Mouse (Mus musculus): Measurements from ENCODE around the gene Aurkb. TPM values are rescaled to one million over a fixed set of nuclear protein-coding genes. Genes with fewer than 3 reads are reported as not detected.
A peak's percentile ranks its signal among the peaks of the same experiment; 100 is the strongest.

Gene Aurkb
- polyA plus RNA-seq, 1 experiment from 2014 or later = 154 TPM

GRCm38 (mm10) chr11:69063413-69064201, 18.2 kb downstream of the Aurkb start:
- peak; percentile 86 for DNase-seq (ENCODE audit: low spot score)

GRCm38 (mm10) chr11:69064259-69065133, 19.0 kb downstream of the Aurkb start:
- DNase-seq (ENCODE audit: low spot score) = no peak

- DNase-seq (ENCODE audit: low spot score) = no peak
Measured at GRCm38 (mm10) chr11:69065394-69065925, 20.0 kb downstream of the Aurkb start.

DNA sequence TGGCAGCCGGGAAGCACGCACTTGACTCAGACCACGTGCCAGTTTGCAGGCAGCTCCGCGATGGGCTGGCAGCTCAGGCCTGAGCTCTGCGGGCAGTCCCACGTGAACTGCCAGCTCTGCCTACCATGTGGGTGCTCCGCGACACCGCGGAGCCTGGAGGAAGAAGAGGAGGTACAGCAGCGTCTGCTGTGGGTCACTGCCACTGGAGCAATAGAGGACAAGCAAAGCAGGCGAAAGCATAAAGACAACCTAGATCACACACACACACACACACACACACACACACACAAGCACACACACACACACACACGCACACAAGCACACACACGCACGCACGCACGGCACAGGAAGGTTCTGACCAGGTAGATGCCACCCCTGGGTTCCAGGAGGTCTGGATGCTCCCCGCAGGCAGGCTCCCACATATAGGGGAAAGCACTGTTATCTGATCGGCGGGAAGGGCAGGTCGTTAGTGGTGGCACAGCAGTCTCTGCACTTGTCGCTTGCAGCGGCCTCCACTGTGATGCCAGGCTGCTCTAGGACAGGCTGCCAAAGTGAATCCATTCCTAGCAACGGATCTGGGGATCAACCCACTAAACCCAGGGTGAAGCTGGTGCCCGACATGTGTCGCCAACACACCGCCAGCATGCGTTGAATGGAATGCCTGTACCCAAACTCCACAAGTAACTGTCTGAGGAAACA, 20.9 kb downstream of the Aurkb start:
- peak; percentile 39 for DNase-seq (ENCODE audit: low spot score)

DNA sequence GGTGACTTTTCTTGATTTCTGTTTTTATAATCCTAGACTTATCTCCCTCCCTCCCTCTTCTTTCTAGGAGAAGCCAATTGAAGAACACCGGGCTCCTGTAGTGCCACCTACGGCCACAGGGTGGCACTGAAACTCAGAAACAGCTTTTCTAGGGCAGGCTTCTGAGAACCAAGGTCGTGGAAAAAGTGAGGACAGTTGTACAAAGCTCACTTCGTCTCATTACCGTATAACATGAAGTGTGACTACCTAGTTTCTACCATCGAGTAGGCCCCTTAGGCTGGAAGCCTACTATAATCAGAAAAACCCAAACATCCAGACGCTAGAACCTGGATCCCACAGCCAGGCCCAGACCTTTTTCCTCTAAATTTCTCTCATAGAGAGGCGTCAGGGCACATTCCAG, 21.5 kb downstream of the Aurkb start:
- peak; percentile 88 for DNase-seq (ENCODE audit: low spot score)

DNA sequence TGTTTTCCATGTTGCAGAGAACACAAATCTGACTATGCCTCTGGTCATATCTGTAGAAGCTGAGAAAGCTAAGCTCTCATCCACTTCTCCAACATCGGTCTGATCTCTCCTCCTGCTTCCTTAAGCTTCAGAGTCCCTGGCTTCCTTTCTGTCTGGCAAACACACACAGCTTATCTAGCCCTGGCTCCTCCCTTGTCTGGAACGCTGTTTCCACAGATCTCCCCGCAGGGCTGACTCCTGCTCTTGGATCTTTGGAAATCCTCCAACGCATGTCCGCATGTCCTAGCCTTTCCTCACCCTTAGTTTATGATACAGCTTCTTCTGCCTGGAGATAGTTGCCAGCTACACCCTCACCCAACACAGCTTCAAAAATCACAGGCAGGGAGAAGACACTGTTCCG, 22.2 kb downstream of the Aurkb start:
- no peak for DNase-seq (ENCODE audit: low spot score)

- no peak for DNase-seq (ENCODE audit: low spot score)
Measured at GRCm38 (mm10) chr11:69070093-69070492, 24.6 kb downstream of the Aurkb start.

DNA sequence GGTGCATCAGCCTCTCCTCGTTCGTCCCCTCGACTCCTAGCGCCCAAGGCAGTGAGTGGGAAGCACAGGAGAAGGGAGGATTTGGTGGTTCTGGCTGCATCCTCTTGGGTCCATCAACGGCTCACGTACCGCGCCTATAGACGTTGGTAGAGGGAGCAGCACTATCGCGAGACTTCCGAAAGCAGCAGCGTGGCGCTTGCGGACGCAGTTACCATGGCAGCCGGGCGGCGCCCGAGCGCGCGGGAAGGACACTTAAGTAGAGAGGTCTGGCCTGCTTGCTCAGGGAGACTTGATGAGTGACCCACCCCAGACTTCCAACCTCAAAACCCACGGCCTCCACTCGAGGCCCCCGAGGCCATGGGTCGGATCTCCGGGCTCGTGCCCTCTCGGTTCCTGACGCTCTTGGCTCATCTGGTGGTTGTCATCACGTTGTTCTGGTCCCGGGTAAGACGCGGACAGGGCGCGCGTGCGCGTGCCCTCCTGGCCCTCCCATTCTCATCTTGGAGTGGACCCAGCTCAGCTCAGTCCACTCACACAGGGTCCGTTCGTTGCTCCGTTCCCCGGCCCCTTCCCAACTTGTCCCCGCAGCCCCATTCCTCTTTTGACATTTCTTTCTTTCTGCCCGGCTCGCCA, 25.3 kb downstream of the Aurkb start, which contains the start of gene Tmem107:
TSS of gene Tmem107 (plus strand) at position 217 of the 633 bp plus-strand sequence.
- peak; percentile 95 for DNase-seq (ENCODE audit: low spot score)

DNA sequence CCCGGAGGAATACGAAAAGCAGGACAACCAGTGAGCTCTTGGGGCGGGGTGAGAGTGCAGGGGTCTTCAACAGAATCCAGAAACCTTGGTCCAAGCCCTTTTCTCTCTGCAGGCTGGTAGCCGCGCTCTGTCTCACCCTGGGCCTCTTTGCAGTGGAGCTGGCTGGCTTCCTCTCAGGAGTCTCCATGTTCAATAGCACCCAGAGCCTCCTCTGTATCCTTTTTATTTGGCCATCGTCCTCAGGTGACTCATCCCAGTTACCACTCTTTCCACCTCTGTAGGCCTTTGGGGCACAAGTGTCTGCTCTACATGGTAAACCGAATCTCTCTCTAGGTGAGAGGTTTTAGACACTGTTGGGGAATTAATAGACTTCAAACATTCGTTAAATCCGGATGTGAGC, 25.8 kb downstream of the Aurkb start:
- DNase-seq (ENCODE audit: low spot score) = no peak

DNA sequence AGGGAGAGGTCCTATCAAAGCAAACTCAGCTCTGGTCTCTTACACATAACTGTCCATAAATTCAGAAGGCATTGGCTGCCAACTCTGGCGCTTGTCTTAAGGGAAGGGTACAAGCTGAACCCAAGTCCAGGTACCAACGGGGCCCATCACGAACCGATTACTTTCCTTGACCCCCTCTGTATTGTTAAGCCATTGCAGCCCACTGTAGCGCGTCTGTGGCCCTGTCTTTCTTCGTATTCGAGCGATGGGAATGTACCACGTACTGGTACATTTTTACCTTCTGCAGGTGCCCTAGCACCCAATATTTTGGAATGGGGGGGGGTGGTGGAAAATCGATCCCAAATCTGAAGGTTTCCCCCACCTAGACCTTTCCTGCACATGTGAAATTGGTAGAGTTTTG, 26.8 kb downstream of the Aurkb start:
- no peak for DNase-seq (ENCODE audit: low spot score)

- DNase-seq (ENCODE audit: low spot score) = no peak
Measured at GRCm38 (mm10) chr11:69072666-69073064, 27.2 kb downstream of the Aurkb start.

GRCm38 (mm10) chr11:69073065-69073888, 27.8 kb downstream of the Aurkb start:
- DNase-seq (ENCODE audit: low spot score) = peak; percentile 95

DNA sequence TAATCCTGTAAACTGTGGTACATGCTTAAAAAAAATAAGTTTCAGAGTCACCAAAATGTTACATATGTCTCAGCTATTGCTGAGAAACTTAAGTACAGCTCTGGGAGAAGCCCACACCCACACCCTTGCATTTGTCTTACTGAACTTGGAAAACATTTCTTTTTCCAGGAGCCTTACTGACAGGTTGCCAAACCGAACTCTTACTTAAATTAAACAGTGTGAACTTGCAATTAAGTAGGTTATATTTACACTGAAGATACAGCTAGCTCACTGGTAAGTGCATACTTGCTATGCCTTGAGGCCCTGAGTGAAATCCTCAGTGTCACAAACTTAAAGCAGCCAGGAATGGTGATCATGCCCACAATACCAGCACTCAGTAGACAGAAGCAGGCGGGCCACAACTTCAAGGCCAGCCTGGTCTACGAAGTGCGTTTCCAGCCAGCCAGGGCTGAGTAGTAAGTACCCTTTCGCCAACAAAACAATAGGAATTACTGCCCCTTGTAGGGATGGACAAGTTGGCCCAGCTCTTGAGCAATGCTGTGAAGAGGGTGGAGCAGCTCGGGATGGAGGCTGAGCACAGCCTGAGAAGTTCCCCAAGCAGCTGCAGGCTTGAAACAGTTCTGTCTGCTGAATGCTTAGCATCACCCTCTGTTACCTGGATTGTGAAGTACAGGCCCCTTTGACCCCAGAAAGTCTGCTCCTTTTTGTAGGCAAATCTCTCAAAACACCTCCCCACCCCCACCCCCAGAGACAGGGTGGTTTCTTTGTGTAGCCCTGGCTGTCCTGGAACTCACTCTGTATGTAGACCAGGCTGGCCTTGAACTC, 28.7 kb downstream of the Aurkb start:
- no peak for DNase-seq (ENCODE audit: low spot score)

DNA sequence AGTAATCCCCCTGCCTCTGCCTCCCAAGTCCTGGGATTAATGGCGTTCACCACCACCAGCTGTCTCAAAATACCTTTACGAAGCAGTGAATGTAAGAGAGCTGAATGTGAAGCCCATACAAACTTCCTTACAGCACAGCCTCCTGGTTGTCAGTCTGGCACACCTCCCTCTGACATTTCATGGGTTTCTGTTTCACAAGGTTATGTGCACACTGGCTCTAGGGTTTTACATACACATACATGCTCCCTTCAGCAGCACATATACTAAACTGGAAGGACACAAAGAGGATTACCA, 29.3 kb downstream of the Aurkb start:
- DNase-seq (ENCODE audit: low spot score) = no peak

DNA sequence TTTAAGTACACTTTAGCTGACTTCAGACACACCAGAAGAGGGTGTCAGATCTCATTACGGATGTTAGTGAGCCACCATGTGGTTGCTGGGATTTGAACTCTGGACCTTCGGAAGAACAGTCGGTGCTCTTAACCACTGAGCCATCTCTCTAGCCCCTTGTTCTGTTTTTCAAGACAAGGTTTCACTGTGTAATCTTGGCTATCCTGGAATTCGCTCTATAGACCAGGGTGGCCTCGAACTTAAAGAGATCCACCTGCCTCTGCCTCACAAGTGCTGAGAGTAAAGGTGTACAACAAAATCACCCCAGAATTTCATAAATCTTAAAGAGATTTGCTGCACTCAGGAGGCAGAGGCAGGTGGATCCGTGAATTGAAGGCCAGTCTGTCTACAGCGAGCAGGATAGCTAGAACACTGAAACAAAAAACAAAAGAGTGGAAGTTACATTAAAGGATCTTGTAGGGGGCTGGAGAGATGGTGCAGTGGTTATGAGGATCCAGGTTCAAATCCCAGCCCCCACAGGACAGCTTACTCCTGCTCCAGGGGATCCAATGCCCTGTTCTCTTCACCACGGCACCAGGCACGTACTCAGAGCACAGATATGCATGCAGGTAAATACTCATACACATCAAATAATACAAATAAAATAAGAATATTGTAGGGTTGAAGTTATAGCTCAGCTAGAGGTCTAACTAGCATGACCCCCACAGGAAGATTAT, 30.5 kb downstream of the Aurkb start:
- DNase-seq (ENCODE audit: low spot score) = no peak

DNA sequence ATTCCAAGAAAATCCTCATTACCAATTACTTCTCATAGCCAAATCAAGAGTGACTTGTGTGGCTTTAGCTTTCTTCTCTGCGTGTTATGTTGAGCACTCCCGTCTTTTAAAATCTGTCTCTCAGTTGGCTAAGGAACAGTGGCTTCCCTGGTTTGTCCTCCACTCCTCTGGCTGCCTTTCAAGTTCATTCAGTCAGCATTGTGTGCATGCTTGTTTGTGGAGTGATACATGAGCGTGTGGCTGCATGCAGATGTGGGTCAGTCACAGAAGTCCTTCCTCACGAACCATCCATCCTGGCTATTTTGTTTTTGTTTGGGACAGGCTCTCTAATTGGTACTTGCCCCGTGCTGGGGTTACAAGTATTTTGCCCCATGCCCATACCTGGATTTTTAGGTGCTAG, 31.1 kb downstream of the Aurkb start:
- no peak for DNase-seq (ENCODE audit: low spot score)

- DNase-seq (ENCODE audit: low spot score) = no peak
Measured at GRCm38 (mm10) chr11:69077316-69077715, 31.9 kb downstream of the Aurkb start.

- no peak for DNase-seq (ENCODE audit: low spot score)
Measured at GRCm38 (mm10) chr11:69078041-69078440, 32.6 kb downstream of the Aurkb start.
